Mouse (Mus musculus): Measurements from ENCODE around the gene Irf7. TPM values are rescaled to one million over a fixed set of nuclear protein-coding genes. Genes with fewer than 3 reads are reported as not detected.

Irf7 gene
- polyA plus RNA-seq, 1 experiment from 2014 or later: 1.6 TPM

GRCm38 (mm10) chr7:141294479-141294878 is 28.2 kb upstream of the Irf7 start:
- ATAC-seq (ENCODE audit: low FRiP score) (no peak), DNase-seq (ENCODE audit: low spot score) (no peak)
- Histone ChIP-seq H3K4me3 (replicated peaks; ENCODE audit: low read length) (peak overlapping the region; percentile 36), H3K27me3 (ENCODE audit: control insufficient read depth, insufficient read depth, low read length) (peaks cover 51% of the 10 kb centered on the region), H3K9me3 (ENCODE audit: control insufficient read depth, low read length) (no peaks in the 10 kb centered on the region), H3K9ac (no peak overlapping the region), H3K4me2 (replicated peaks) (peak overlapping the region; percentile 67), H3K36me3 (replicated peaks; ENCODE audit: control insufficient read depth, insufficient read depth) (peaks cover 29% of the 10 kb centered on the region), H3K27ac (no peak overlapping the region), H3K4me1 (replicated peaks; ENCODE audit: control insufficient read depth, insufficient read depth, low read length) (peaks cover 16% of the 10 kb centered on the region; the same call in 1 of the 2 replicates)
- 8% methylated on average over 22 of the region's 22 CpGs for WGBS

GRCm38 (mm10) chr7:141293852-141294471 is 27.7 kb upstream of the Irf7 start:
- Histone ChIP-seq H3K27ac (no peak overlapping the region), H3K9ac (peak overlapping the region; percentile 51; the same call in 1 of the 2 replicates), H3K27me3 (ENCODE audit: control insufficient read depth, insufficient read depth, low read length) (peaks cover 51% of the 10 kb centered on the region), H3K4me1 (replicated peaks; ENCODE audit: control insufficient read depth, insufficient read depth, low read length) (peaks cover 16% of the 10 kb centered on the region; the same call in 1 of the 2 replicates), H3K36me3 (replicated peaks; ENCODE audit: control insufficient read depth, insufficient read depth) (peaks cover 24% of the 10 kb centered on the region), H3K4me3 (replicated peaks; ENCODE audit: low read length) (peak overlapping the region; percentile 36), H3K4me2 (replicated peaks) (peak overlapping the region; percentile 67), H3K9me3 (ENCODE audit: control insufficient read depth, low read length) (no peaks in the 10 kb centered on the region)
- DNase-seq (ENCODE audit: low spot score) (no peak), ATAC-seq (ENCODE audit: low FRiP score) (peak; percentile 21; the same call in 1 of the 2 replicates)
- under 1% methylated on average over 53 of the region's 53 CpGs for WGBS

GRCm38 (mm10) chr7:141292583-141293388 is 26.5 kb upstream of the Irf7 start:
- 0 out of 2 replicates have a peak, but pooled peaks have one; percentile 28 for ATAC-seq (ENCODE audit: low FRiP score)
- peak overlapping the region; percentile 53 for H3K4me3 ChIP-seq (replicated peaks; ENCODE audit: low read length)
- H3K27ac ChIP-seq: no peak overlapping the region
- no peak for DNase-seq (ENCODE audit: low spot score)
- H3K9me3 ChIP-seq (ENCODE audit: control insufficient read depth, low read length): no peaks in the 10 kb centered on the region
- H3K27me3 ChIP-seq (ENCODE audit: control insufficient read depth, insufficient read depth, low read length): peaks cover 51% of the 10 kb centered on the region
- WGBS: 29% methylated on average over 15 of the region's 15 CpGs
- peak overlapping the region; percentile 98 for H3K4me2 ChIP-seq (replicated peaks)
- peaks cover 17% of the 10 kb centered on the region for H3K36me3 ChIP-seq (replicated peaks; ENCODE audit: control insufficient read depth, insufficient read depth)
- H3K9ac ChIP-seq: peak overlapping the region; percentile 80
- peaks cover 16% of the 10 kb centered on the region; the same call in 1 of the 2 replicates for H3K4me1 ChIP-seq (replicated peaks; ENCODE audit: control insufficient read depth, insufficient read depth, low read length)

- no peaks in the 10 kb centered on the region for H3K9me3 ChIP-seq (ENCODE audit: control insufficient read depth, low read length)
- H3K9ac ChIP-seq: peak within 1 kb of the TSS; percentile 80
- peaks cover 51% of the 10 kb centered on the region for H3K27me3 ChIP-seq (ENCODE audit: control insufficient read depth, insufficient read depth, low read length)
- peaks cover 16% of the 10 kb centered on the region; the same call in 1 of the 2 replicates for H3K4me1 ChIP-seq (replicated peaks; ENCODE audit: control insufficient read depth, insufficient read depth, low read length)
- H3K4me3 ChIP-seq (replicated peaks; ENCODE audit: low read length): peak within 1 kb of the TSS; percentile 53
- DNase-seq (ENCODE audit: low spot score): peak; percentile 34
- peak; percentile 62 for ATAC-seq (ENCODE audit: low FRiP score)
- WGBS: 2% methylated on average over 38 of the region's 46 CpGs
- peak within 1 kb of the TSS; percentile 98 for H3K4me2 ChIP-seq (replicated peaks)
- no peak within 1 kb of the TSS for H3K27ac ChIP-seq
- H3K36me3 ChIP-seq (replicated peaks; ENCODE audit: control insufficient read depth, insufficient read depth): peaks cover 10% of the 10 kb centered on the region
These were observed 25.8 kb upstream of the Irf7 start, which contains the start of gene Drd4 for GRCm38 (mm10) chr7:141291921-141292582. Gene Drd4 (plus strand): TSS chr7:141292006.

- no peak overlapping the region for H3K9ac ChIP-seq
- peaks cover 20% of the 10 kb centered on the region for H3K27me3 ChIP-seq (ENCODE audit: control insufficient read depth, insufficient read depth, low read length)
- H3K4me3 ChIP-seq (replicated peaks; ENCODE audit: low read length): no peak overlapping the region
- no peak for DNase-seq (ENCODE audit: low spot score)
- H3K36me3 ChIP-seq (replicated peaks; ENCODE audit: control insufficient read depth, insufficient read depth): no peaks in the 10 kb centered on the region
- H3K4me2 ChIP-seq (replicated peaks): no peak overlapping the region
- H3K4me1 ChIP-seq (replicated peaks; ENCODE audit: control insufficient read depth, insufficient read depth, low read length): 0 out of 2 replicates have a peak, but pooled peaks cover 5% of the 10 kb centered on the region
- H3K9me3 ChIP-seq (ENCODE audit: control insufficient read depth, low read length): no peaks in the 10 kb centered on the region
- H3K27ac ChIP-seq: no peak overlapping the region
- no peak for ATAC-seq (ENCODE audit: low FRiP score)
- 88% methylated on average over 3 of the region's 3 CpGs for WGBS
These were observed 21.8 kb upstream of the Irf7 start for GRCm38 (mm10) chr7:141288042-141288441.

GRCm38 (mm10) chr7:141282756-141283155 is 16.5 kb upstream of the Irf7 start:
- H3K4me2 ChIP-seq (replicated peaks): no peak overlapping the region
- no peak overlapping the region for H3K27ac ChIP-seq
- peaks cover 9% of the 10 kb centered on the region; the same call in 1 of the 2 replicates for H3K4me1 ChIP-seq (replicated peaks; ENCODE audit: control insufficient read depth, insufficient read depth, low read length)
- WGBS: 90% methylated on average over 4 of the region's 4 CpGs
- ATAC-seq (ENCODE audit: low FRiP score) (no peak), DNase-seq (ENCODE audit: low spot score) (no peak)
- H3K9me3 ChIP-seq (ENCODE audit: control insufficient read depth, low read length): no peaks in the 10 kb centered on the region
- no peak overlapping the region for H3K9ac ChIP-seq
- no peak overlapping the region for H3K4me3 ChIP-seq (replicated peaks; ENCODE audit: low read length)
- no peaks in the 10 kb centered on the region for H3K27me3 ChIP-seq (ENCODE audit: control insufficient read depth, insufficient read depth, low read length)
- no peaks in the 10 kb centered on the region for H3K36me3 ChIP-seq (replicated peaks; ENCODE audit: control insufficient read depth, insufficient read depth)

- ATAC-seq (ENCODE audit: low FRiP score) (no peak), DNase-seq (ENCODE audit: low spot score) (no peak)
- whole genome bisulfite sequencing: 42% methylated on average over 6 of the region's 6 CpGs
- H3K4me2 ChIP-seq (replicated peaks): no peak overlapping the region
- H3K27me3 ChIP-seq (ENCODE audit: control insufficient read depth, insufficient read depth, low read length): no peaks in the 10 kb centered on the region
- peaks cover 9% of the 10 kb centered on the region; the same call in 1 of the 2 replicates for H3K4me1 ChIP-seq (replicated peaks; ENCODE audit: control insufficient read depth, insufficient read depth, low read length)
- H3K4me3 ChIP-seq (replicated peaks; ENCODE audit: low read length): no peak overlapping the region
- no peaks in the 10 kb centered on the region for H3K9me3 ChIP-seq (ENCODE audit: control insufficient read depth, low read length)
- no peaks in the 10 kb centered on the region for H3K36me3 ChIP-seq (replicated peaks; ENCODE audit: control insufficient read depth, insufficient read depth)
- no peak overlapping the region for H3K27ac ChIP-seq
- no peak overlapping the region for H3K9ac ChIP-seq
These were observed 15.2 kb upstream of the Irf7 start for GRCm38 (mm10) chr7:141281442-141281841.

- ATAC-seq (ENCODE audit: low FRiP score) (peak; percentile 79), DNase-seq (ENCODE audit: low spot score) (peak; percentile 50)
- Histone ChIP-seq H3K36me3 (replicated peaks; ENCODE audit: control insufficient read depth, insufficient read depth) (no peaks in the 10 kb centered on the region), H3K27ac (no peak within 1 kb of the TSS), H3K4me2 (replicated peaks) (peak within 1 kb of the TSS; percentile 97), H3K4me1 (replicated peaks; ENCODE audit: control insufficient read depth, insufficient read depth, low read length) (peaks cover 9% of the 10 kb centered on the region; the same call in 1 of the 2 replicates), H3K27me3 (ENCODE audit: control insufficient read depth, insufficient read depth, low read length) (no peaks in the 10 kb centered on the region), H3K9me3 (ENCODE audit: control insufficient read depth, low read length) (no peaks in the 10 kb centered on the region), H3K9ac (peak within 1 kb of the TSS; percentile 65), H3K4me3 (replicated peaks; ENCODE audit: low read length) (peak within 1 kb of the TSS; percentile 42)
- WGBS: 3% methylated on average over 44 of the region's 46 CpGs
These were observed 12.7 kb upstream of the Irf7 start, which contains the start of gene Sct for GRCm38 (mm10) chr7:141278766-141279590. Gene Sct (minus strand): TSS chr7:141279133.
